Mouse (Mus musculus) skeletal muscle tissue, adult 2 months (tissue): ENCODE measurements around the gene Foxp1.

Source experiments
- DNase-seq: peaks from one replicate; pipeline ENCODE4 v3.0.0-alpha.2; 2012; ENCODE audit warnings: low read depth, low spot score

Gene Foxp1

DNA sequence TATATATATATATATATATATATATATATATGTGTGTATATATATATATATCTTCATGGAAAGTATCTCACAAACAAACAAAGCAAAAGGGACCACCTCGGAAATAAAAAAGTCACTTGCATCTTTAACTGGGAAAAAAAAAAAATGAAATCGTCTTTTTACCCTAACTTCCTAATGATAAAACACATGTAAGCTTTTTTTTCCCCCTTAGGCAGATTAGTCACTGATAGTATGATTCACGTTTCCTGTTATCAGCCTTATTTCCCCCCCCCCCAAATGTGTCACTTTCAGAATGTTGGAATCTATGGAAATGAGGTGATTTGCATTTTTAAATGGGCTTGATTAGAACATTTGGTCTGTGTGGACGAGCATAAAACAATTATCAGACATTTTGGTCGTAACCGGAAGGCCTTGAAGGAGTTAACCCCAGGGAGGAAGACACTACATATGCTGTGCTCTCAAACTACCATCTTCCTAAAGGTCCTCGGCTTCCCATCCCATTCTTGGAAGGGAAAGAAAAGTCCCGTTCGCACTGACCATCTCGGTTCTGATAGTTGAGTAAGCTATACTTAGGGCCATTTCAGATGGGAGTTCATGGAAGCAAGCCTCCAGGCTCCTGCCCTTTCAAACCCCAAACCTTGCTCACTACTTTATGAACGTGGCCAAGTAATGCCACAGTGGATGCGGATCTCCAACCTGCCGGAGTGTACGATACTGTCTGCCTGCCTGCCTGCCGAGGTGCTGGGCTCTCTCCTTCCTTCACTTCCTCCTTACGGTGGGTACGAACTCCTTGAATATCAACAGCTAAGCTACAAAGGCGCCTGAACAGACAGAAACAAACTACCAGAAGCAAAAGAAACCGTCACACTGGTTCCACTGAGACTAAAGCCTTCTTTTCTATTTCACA, 495.6 kb downstream of the Foxp1 start:
- no peak for DNase-seq

DNA sequence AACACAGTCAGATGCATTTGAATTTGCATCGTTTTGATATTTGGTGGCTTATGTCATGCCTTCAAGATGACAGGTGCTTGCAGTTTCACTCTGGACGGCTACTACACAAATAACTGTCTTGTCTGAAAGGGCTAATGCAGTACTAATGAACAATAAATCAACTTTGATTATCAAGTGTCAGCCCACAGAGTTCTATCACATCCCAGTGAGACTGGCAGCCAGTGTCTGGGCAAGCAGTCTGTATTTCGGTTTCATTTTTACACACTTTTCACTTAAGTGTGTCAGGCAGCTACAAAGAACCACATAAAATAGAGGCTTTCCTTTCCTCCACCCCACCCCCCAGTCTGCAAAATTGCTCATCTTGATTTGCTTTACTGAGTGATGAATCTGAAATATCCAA, 496.5 kb downstream of the Foxp1 start:
- DNase-seq: no peak

DNA sequence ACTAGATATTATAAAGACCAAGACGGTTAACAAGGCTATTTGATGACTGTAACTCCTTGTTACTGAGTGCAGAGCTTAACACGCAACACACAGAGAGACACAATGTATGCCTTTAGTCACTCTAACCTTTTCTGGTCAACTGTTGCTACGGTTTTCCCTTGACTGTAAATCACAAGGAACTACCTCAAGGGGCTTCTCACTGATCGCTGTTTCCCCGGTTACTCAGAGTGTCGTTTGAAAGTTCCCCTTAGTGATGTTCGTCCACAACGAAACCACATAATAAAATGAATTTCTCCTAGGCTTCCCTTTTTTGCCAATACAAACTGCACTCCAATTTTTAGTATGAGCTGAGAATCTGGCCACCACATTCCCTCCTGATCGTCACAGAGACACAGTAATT, 497.9 kb downstream of the Foxp1 start:
- no peak for DNase-seq

DNA sequence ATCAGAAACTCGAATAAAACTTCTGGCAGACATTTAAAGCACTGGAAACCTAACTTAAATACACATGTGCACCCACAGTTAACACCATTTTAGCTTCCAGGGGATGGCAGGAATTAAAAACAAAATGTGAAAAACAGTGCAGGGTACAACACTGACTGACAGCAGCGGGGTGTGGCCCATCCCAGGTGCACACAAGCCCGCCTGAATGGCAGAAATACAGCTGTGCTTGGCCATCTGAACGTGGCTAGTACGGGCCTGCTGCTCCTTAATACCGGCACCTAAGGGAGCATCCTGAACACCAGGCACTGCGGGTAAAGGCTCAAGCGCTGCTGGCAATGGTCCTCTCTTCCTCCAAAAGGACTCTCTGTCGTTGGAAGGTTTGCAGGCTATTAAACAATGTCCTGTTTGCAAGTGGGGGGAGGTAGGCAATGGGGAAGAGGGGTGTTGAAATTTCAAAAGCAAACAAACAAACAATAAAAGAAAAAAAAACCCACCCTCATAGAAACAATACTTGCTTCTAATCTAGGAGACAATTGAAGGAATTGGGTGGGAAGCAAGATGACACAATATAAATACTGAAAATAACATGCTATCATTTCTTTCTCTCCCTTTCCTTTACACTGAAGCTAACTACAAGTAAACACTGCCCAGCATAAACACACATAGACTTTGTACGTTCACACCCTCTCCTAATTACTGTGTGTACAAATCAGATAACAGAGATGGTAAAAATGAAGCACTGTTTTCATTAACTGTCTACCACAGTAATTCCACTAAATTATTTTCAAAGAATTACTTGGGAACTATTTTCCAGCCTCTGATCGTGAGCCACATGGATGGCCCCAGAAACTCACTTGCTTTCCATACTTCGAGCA, 501.7 kb downstream of the Foxp1 start:
- no peak for DNase-seq

DNA sequence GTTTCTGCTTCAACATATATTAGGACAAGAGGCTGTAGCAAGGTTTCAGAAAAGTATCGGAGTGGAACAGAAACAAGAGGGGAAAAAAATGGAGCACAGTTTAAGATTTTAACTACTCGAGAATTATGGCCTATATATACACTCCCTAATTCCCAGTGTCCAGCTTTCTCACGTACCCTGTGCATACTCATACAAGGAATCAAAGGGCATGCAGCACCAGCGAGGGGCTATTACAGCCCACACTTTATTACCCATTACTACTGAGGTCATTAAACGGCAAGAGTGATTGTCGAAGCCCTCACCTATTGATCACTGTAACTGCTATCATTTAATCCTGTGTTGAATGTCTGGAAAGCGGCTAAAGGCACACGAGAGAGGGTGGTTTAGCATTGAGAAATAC, 502.8 kb downstream of the Foxp1 start:
- no peak for DNase-seq

DNA sequence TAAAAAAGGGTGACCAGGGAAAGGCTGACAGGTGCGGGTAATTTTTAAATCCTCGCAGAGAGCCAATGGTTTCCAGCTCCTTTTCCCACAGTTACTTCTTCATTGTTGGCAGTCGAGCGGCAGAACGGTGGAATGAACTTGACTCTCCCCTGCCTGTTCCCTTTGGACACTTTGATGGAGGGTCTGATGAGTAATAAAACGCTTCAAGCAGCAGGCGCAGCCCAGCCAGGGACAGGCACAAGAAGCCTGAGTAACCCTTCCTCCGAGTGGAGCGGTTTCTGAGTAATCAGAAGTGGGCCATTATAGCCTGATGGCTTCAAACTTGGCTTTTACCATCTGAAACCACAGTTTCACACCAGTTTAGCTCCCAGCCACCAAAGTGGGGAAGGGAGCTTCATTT, 503.3 kb downstream of the Foxp1 start:
- no peak for DNase-seq

DNA sequence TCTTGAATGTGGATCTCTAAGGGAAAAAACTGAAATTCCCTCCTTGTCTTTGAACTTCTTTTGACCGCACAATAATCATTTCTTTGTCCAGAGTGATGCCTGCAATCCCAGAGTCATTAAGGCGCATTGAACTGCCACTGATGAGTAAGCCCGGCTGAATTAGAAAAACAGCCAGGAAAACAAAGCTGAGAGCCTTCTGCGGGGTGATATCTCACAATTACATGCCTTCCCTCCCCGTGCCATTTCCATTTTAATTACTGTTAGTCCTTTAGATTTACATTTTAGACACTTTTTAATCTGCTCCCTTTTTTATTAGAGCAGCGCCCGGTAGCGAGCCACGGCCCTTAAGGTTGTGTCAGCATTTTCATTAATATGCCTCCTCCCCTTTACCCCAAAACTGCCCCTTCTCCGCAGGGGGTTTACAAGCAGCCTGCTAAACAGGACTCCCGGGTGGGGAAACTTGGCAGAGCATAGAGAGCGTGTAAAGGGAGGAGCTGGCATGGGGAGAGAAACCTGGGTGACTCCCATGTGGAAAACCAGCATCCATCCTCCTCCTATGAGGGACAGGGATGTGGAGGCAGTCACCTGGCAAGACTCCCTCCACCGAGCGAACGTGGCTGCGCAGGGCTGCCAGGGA, 508.5 kb downstream of the Foxp1 start:
- no peak for DNase-seq

DNA sequence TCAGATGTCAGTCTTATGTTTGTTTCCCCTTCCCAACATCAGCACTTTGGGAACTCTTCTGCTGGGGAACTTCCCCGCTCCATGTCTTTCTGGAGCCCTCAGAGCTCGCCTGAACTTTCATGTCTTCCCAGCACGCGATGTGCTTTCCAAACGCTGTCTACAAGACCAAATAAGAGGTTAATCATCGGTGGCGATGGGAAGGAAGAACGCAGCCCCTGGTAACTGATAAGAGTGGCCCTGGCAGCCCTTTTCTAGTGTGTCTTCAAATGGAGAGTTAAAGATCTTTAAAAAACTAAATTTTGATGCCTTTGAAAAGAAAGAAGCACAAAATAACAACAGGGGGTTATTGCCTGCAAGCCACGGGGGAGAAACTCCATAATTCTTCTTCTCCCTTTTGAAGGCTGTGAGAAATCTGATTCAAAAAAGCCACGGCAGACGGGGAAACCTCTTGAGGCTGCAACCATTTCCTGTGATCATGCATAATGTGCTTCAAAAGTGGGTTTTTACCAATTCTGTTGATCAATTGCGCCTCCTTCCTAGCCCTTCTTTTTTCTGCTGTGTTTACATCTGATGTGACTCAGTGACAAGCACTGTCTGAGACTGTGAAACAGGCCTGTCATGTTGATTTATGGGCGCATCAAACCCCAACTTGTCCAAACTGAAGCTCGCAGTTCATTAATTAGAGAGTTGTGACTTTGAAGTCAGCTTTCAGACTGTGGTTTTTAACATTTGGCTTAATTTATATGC, 509.2 kb downstream of the Foxp1 start:
- DNase-seq: no peak

DNA sequence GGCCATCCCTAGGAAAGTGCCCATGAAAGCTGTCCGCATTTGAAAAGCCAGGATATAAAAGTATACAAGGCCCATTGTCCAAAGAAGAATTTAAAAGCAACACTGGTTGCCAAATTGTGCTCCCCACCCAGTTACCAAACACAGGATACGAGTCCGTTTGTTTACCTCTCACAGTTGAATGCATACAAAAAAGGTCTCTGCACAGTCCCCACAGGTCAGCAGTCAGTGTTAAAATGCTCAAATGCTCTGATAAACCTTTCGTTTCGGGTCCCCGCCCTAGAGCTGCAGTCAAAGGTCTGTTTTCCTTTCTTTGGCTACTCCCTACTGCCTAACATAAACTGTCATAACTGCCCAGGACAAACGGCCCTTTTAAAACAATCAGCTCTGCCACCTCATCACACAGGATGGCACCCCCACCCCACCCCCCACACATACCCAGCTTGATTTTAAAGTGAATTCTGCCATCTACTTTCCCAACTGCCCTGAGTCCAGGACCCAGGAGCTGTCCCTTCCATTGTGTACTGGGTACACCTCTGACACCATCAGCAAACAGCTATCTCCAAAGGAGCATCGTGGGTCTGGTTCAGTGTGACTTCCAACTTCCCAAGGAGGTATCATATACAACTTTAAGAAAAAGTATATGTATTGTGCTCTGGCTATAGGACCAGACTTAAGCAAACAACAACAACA, 510.5 kb downstream of the Foxp1 start:
- no peak for DNase-seq

DNA sequence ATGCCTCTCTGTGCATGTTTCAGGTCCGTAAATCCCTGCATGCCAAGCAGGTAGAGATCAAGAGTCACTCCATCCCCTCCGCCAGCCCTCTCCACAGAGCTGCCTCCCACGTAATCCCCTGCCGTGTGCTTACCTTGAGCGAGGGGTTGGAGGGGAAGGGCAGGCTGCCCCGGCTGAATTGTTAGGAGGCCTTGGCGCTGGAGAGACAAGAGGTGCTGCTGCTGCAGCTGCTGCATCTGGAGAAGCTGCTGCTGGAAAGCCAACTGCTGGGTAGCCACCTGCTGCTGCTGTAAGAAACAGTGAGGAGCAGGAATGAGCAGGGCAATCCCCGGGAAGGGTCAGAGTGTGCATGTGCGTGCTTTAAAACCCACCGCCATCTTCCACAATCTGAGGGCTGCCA, 512.8 kb downstream of the Foxp1 start:
- no peak for DNase-seq

DNA sequence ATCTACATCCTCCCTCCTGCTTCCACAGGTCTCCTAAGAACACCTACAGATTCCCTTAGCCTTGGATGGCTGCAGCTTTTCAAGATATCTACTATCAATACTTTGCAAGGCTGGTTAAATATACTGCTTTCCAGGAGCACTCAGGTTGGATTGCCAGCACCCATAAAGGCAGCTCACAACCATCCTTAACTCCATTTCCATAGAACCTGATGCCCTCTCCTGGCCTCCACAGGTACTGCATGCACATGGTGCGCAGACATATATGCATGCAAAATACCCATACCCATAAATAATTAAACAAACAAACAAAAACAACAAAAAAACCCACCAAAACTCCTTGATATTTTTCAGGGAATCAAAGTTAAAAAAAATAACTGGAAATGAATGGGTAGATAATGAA, 514.0 kb downstream of the Foxp1 start:
- no peak for DNase-seq

DNA sequence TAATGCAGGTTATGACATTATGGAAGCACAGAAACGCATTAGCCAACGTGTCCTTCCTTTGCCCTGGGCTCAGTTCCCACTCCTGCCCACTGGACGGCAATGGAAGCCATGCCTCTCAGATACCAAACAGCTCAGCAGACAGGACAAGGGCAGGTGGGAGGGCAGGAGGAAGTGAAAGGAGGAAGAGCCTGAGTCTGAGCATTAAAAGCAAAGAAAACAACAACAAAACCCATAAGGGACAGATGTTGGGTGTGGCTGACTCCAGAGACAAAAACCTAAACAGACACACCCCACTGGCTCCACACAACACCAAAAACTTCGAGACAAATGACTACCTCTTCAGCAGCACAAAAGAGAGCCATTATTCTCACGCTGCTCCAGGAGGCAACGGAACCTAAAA, 515.0 kb downstream of the Foxp1 start:
- peak; percentile 25 for DNase-seq

DNA sequence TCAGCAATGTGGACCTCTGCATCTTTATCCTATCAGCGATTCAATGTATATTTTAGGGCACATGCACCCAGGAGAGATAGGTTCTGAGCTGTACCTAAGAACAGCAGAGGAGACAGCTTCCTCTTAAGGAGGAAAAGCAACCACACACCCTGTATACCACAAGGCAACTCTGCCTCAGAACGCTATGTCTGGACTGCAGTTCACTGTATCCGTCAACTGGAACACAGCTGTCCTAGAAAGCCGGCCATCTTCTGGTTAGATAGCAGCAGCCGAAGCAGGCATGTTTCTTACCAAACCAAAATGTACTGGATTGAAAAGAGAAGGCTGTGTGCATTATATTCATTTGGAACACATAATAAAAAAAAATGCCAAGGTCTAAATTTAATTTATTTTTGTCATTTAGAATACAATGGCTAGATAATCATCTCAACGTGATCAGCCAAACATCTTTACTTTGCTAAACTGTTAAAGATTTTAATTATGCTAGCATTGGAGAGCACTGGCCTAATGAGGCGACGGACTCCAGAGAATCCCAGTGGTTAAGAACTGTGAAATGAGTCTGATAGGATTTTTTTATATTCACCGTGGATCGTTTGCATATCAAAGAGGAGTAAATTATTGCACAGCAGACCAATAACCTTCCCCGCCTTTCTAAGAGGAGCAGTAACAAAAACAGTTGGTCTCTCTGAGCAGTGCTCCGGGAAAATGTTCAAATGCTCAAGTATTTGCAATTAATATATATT, 518.1 kb downstream of the Foxp1 start:
- DNase-seq: no peak

DNA sequence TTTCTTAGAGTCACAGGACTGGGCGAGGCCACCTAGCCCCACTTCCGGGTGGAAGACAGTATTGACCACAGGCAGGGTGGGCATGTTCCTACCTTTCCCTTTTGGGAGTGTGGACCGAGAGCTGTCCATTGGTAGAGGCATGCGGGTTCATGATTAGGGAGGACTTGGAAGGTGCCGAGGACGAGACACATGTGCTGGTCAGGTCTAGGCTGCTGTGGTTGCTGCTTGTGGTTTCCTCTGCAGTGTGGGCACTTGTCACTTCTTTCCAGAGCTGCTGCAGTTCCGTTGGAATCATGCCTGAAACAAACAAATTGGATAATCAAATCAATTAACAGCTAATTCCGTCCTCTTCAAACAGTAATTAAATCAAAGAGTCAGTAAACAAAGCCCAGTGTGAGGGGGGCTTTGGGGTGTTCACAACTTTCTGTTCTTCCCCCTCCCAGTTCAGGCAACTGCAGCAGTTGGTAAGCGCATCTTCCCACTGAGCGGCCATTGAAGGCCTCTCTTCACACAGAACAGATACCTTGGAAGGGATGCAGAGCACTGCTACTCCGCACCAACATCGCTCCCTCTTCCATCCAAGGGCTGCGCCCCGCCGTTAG, 519.3 kb downstream of the Foxp1 start:
- DNase-seq: no peak

DNA sequence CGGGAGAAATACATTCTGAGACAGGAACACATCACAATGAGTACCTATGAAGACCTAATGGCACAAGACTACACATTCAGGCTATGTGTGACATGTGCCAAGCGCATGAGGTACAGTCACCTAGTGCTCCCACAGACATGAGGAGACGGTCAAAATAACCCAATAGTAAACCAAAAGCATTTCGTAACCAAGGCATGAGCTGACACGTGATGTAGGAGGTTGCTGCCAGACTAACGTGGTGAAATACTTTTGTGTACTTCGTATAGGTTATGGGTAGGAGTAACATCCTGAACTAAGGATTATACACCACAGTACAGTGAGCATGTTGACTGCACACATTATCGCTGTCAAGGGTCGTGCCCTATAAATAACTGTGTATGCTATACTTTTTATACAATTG, 520.9 kb downstream of the Foxp1 start:
- no peak for DNase-seq

DNA sequence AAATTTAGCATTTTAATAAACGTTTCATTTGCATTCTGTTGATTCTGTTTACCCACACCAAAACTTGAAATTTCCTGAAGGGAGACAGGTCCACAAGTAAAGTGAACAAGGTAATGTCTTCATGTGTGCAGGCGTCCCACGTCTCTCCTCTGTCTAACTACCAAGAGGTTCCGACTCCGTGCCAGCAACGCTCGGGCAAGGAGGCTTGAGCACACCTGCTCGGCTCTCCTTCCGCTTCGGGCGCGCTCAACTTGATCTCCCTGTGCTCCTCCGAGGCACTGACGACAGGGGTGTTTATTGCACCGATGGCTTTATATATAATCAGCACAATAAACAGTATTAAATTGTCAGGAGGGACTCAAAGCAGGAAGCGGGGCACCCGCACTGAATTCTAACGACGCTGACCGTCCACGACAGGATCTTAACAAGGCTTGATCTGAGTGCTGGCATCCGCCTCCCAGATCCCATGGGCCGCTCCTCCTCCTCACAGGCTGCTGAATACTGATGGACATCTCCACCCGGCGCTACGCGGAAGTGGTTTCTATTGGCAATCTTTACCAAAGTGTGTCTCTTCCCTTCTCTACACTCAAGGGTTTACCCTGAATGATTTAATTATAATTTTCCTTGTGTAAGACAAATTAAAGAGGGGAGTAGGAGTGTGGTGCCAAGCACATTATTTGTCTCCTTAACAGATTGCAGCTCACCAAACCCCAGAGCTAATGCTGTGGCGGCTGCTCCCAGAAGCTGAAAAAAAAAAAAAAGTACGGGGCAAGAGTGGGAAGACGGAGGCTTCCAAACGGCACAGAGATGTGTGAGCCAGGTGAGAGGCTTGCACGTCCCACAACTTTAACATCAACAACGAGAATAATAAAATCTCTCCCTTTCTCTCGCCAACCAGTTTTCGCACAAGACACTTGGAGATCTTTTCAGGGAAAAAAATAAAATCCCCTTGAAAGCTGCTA, 523.3 kb downstream of the Foxp1 start:
- peak; percentile 12 for DNase-seq

DNA sequence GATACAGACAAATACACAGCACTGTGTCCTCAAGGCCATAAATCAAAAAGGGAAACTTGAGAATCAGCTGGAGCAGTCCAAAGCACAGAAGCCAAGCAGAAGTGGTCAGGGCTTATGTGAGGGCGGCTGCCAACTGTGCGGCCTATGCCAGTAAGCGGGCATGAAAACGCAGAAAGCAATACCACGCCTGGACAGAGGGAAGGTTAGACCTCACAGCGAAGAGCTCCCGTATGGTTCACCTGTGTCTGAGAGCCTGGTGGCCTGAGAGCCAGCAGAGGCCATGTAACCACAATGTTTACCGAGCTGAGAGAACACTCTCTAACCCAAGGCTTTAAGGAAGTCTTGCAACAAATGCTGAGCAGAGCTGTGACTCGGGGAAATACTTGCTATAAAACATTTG, 524.8 kb downstream of the Foxp1 start:
- DNase-seq: peak; percentile 74

DNA sequence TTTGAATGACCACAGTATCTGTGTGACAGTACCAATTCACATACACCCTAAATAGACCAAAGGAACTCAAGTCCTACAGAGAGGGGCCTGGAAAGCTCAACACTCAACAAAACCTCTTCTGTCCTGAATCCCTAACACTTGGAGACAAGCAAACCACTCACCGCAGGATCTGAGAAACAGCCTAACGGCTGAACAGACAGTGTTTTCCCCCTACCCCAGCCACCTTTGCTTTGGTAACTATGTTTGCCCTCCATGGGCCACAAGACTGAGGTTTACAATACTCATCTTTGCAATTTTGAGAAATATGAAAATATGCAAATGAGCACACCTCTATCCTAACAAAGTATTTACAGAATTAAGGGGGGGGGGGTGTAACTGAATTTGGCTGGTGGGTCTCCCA, 525.7 kb downstream of the Foxp1 start:
- no peak for DNase-seq

DNA sequence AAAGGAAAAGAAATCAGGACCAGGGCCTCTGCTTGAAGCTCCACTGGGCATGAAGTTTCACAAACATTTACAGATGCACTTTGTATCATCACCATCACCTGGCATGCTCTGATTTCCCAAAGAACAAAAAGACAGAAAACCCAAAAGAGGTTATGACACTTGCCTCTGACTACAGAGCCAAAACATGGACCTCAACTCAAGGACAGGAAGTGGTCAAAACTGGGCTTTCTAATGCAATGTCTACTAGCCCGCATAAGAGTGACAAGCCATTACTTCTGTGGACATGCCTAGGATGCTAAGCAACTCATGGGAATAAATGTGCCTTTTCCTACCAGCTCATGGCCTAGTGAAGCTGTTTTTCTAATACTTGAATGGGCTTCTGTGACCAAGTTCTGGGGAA, 526.2 kb downstream of the Foxp1 start:
- DNase-seq: no peak
